Mouse (Mus musculus): ENCODE results near the gene Hist1h2bc.

- TF ChIP-seq POLR2A (IDR thresholded peaks at IDR 0.05; ENCODE audit: borderline replicate concordance, low read depth, low read length) (no peak), CTCF (IDR thresholded peaks at IDR 0.05; ENCODE audit: low read depth, low read length) (no peak)
These were observed 11.5 kb downstream of the Hist1h2bc start, which contains the start of gene Hist1h1t for GRCm38 (mm10) chr13:23695514-23695913.
